Mouse (Mus musculus) heart, adult 8-10 months (tissue): Measurements from ENCODE around the gene Ankrd34c. TPM values are rescaled to one million over a fixed set of nuclear protein-coding genes. Genes with fewer than 3 reads are reported as not detected.

ENCODE experiments used
- DNase-seq: peaks from one replicate; pipeline ENCODE4 v3.0.0; 2022; ENCODE audit warnings: low spot score
- total RNA-seq, 4 experiments: library from RNA; stranded (reverse); gene quantifications; 2 replicates each; pipeline ENCODE4 v1.2.4; 2022

Ankrd34c gene
- total RNA-seq = not detected

- DNase-seq = no peak
Measured at GRCm38 (mm10) chr9:89738295-89738694, at the start of gene Ankrd34c. Gene Ankrd34c, minus strand, starts transcription at chr9:89738475.

GRCm38 (mm10) chr9:89787532-89787931 is 49.3 kb upstream of the Ankrd34c start:
- DNase-seq = no peak

- DNase-seq = no peak
Measured at GRCm38 (mm10) chr9:89781395-89781927, 43.2 kb upstream of the Ankrd34c start.

DNA sequence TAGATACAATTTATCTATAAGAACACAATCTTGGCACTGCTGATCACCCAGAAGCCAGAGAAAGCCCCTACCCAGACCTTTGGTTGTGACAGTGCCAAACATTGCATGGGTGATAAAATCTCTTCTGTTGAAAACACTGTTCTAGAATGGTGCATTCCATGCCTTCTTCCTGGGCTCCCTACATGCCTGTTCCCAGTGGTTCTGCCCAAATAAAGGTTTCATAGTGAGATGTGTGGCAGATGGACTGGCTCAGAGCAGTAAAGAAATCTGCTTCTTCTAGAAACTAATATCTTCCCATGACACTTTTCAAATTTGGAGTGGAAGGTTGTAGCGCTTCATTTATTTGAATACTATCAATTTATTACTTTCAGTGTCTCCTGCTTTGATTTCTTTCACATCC is 41.0 kb upstream of the Ankrd34c start:
- DNase-seq = no peak

DNA sequence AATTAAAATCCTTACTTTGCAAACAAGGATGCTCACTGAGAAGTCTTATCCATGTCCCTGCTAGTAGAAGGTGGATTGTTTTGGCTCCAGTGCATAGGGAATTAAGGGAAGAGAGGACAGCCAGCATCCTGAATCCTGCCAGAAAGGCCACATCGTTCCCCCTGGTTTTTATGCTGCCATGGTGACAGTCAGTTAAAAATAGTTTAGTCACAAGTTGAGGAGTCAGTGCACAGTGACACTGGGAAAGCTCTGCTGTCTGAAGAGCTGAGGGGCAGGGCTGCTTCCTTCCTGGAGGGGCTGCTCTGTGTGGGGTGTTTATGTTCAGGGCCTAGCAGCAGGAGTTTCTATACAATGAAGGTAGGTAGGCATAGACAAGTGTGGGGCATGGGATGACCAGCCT is 32.9 kb upstream of the Ankrd34c start:
- DNase-seq = peak; percentile 50

DNA sequence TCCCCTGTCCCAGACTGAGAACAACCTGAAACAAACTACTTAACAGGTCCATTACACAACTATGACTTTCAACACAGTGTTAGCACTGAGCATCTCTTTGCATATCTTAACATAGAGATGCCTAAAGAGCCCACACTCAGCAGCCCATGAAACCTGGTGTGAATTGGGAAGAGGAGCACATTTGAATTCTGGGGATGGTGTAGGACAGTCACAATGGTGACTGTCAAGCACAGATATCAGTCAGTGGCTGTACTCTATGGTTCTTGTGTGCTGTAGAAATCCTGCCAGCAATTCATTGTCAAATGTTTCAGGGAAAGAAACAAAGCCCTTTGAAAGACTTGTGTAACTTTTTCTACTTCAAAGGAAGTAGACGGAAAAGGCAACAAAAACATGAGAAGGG is 23.7 kb upstream of the Ankrd34c start:
- DNase-seq = no peak

DNA sequence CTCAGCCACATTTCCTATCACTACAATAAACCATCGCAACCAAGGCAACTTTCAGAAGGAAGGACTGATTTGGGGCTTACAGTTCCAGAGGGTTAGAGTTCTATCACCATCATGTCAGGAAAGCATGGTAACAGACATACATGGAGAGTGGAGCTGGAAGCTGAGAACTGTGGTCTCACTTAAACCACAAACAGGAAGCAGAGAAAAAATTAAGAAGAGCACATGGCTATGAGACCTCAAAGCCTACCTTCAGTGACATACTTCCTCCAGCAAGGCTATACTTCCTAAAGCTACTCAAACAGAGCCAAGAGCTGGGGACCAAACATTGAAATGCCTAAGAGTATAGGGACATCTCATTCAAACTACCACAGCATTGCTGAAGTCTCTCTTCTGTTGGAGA is 20.3 kb upstream of the Ankrd34c start:
- DNase-seq = no peak

- DNase-seq = no peak
Measured at GRCm38 (mm10) chr9:89758139-89758538, 19.9 kb upstream of the Ankrd34c start.

DNA sequence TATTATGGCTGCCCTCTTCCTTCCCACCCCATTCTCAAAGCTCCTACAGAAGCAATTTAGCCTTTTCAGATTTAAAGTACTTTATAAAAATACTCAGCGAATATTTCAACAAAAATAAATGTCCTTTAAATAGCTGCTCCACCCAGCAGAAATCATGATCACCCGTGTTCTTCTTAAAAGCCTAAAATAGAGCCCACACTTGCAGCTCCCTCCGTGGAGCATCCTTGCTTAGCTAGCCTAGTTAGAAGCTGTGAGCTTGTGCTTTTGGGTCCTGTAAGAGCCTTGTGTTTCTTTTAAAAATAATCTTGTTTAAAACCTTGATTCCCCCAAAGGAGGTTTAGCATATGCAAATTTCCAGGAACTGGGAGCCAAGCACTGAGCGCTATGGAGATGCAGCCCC is 19.3 kb upstream of the Ankrd34c start:
- DNase-seq = no peak

DNA sequence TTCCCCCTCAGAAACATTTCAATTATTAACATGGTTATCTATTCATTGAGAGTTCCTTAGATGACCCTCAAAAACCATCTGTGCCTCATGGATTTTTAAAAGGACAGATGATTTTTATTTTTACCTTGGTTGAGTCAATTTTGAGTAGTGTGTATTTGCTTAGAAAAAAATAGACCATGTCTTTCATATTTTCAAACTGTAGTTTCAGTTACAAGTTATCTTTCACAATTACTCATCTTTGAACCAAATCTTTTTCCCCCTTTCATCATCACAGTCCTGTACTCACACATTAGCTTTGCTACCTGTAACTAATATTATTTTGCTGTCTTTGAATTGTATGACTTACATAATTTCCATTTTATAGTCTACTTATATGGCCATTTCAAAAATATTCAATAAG is 1.8 kb upstream of the Ankrd34c start:
- DNase-seq = no peak

- no peak for DNase-seq
Measured at GRCm38 (mm10) chr9:89737888-89738287, 387 bp downstream of the Ankrd34c start.

- DNase-seq = no peak
Measured at GRCm38 (mm10) chr9:89736932-89737705, 1.2 kb downstream of the Ankrd34c start.

DNA sequence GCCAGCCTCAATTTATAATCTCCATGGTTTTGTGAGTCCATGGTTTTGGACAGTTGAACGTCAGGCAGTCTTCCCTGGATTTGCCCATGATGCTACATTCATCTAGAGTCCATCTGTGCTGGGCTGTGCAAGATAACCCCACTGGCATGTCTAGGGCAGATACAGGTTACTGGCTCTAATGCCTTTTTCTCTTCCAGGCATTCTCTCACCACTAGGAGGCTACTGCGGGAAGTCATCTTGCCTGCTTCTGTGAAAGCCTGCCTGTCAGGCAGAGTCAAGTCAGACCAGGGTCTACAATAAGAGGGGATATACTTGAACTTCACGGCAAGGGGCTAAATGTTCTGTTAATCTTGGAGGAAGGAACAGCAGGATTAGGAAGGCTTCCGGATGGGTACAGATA is 31.4 kb downstream of the Ankrd34c start:
- DNase-seq = no peak

- no peak for DNase-seq
Measured at GRCm38 (mm10) chr9:89705197-89705533, 33.1 kb downstream of the Ankrd34c start.

- DNase-seq = peak; percentile 92
Measured at GRCm38 (mm10) chr9:89704265-89705196, 33.7 kb downstream of the Ankrd34c start, which contains the start of gene Tmed3. Gene Tmed3, minus strand, starts transcription at chr9:89705068.

- no peak for DNase-seq
Measured at GRCm38 (mm10) chr9:89700910-89701457, 37.3 kb downstream of the Ankrd34c start.

DNA sequence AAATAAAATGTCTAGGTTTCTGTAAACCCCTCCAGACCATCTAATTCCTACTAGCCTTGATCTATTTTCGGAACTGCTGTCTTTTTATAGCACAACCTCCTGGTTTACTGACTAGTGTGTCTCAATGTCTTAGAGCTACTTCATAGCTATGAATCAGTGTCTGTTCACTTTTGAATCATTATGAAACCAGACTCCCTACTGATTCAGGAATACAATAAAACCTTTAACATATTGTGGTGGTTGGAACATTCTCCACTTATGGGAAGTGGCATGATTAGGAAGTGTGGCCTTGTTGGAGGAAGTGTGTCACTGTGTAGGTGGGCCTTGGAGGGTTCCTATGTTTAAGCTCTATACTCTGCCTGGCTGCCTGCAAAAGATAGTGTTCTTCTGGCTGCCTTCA is 43.1 kb downstream of the Ankrd34c start:
- DNase-seq = no peak

DNA sequence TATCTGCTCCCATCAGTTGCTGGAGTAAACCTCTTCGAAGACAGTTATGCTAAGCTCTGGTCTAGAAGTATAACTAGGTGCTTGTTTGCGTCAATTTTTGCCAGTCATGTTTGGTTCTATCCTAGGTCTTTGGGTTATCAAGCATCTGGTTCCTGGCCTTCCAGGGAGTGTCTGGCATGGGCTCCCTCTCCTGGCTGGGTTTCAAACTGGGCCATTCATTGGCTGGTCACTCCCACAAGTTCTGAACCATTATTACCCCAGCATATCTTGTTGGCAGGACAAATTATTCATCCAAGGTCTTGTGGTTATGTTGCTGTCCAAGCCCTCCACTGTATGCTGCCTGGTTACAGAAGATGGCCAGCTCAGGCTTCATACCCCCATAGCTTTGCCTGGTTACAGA is 44.6 kb downstream of the Ankrd34c start:
- DNase-seq = no peak

GRCm38 (mm10) chr9:89689179-89689578 is 49.1 kb downstream of the Ankrd34c start:
- DNase-seq = no peak

DNA sequence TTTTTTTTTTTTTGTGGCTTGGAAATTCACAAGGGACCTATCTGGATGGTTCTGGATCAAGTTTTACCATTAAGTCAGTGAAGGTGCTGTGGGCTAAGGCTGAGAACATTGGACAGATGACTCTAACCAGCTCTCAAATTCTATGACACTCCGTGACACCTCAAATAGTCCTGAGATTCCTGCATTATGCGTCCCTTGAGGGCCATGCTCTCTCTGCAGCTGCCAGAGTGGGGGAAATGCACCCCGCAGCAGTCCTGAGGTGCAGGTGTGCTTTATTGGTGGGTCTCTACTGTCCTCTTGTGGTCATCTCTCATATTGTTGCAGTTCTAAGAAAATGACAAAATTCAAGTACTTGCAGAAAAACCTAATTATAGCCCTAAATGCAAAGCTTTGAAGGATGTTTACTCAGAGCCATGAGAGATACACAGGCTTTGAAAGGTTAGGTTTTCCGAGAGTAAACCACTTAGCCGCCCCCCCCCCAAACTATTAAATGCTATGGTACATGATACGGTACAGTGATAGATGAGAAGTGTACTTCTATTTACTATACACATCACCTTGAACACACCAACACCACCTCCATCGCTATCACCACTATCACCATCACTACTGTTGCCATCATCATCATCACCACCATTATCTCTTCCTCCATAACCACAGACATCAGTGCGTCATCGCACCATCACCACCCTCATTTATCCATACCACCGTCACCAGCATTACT is 50.6 kb downstream of the Ankrd34c start:
- DNase-seq = no peak

- DNase-seq = no peak
Measured at GRCm38 (mm10) chr9:89686262-89686661, 52.0 kb downstream of the Ankrd34c start.

GRCm38 (mm10) chr9:89678974-89679373 is 59.3 kb downstream of the Ankrd34c start:
- DNase-seq = no peak
